Mouse (Mus musculus): ENCODE measurements around the gene Man1a.

Man1a gene

DNA sequence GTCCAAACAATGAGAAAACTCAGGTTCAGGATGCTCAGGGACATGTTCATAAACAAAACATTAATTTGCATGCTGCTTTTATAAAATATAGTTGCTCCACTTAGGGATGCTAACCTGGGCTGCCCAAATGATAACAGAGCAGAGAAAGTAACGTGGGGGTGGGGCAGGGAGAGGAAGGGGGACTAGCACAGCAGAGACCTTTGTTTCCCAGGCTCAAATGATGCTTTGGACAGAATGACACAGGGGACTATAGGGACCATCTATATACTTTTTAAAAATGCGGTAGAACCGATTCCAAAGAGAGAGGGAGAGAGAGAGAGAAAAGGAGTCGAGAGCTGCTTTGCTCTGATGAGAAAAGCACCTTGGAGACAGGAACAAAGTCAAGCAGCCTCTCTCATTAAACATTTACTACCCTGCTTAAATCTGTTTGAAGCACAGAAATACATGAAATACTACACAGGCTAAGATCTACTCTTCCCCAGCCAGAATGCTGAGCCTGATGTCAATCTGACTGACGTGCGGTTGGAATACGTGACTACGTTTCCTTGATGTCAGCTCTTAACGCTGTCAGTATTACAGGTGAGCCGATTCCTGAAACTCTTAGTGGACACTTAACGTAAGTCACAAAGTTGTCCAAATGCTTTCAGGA lies 63.1 kb downstream of the Man1a start:
- DNase-seq: no peak

DNA sequence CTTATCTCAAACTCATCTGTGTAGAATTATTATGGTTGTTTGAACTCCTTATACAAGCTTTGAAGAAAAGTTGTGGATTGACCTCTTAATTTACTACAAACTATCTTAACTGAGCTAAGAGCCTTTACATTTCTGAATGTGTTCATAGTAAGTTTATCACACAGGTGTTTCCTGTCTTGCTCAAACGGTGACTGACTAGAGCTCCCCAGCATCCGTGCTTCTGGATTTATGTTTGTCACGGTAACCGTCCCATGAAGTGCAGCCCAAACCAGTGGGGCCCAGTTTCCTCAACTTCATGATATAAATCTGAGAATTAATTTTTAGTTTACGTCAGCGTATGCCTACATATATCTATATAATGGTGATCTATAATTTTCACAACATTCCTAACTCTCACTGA lies 67.3 kb downstream of the Man1a start:
- no peak for DNase-seq

DNA sequence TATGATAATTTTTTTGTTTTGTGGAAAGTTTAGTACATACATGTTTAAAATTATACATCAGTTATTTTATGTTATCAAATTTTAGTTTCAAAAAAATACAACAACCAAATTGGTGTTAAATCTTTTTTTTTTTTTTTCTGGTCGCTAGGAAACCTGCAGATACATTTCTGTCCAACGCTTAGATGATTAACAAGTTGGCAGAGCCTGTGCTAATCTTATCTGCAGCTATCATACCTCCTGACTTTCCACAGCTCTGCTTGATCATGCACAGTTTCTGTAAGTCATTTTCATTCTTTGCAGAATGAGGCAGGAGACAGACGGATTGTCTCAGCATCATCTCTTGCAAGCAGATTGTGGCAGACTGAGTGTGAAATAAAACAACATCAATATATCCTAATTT lies 69.5 kb downstream of the Man1a start:
- DNase-seq: no peak

GRCm38 (mm10) chr10:54005847-54006246 lies 70.6 kb downstream of the Man1a start:
- peak; percentile 37 to 47 for DNase-seq

GRCm38 (mm10) chr10:54002936-54003335 lies 73.5 kb downstream of the Man1a start:
- no peak for DNase-seq

GRCm38 (mm10) chr10:53997301-53997700 lies 79.1 kb downstream of the Man1a start:
- DNase-seq: no peak

- DNase-seq: no peak
Observed at GRCm38 (mm10) chr10:53996216-53996615, 80.2 kb downstream of the Man1a start.

GRCm38 (mm10) chr10:53994591-53994990 lies 81.8 kb downstream of the Man1a start:
- no peak for DNase-seq

DNA sequence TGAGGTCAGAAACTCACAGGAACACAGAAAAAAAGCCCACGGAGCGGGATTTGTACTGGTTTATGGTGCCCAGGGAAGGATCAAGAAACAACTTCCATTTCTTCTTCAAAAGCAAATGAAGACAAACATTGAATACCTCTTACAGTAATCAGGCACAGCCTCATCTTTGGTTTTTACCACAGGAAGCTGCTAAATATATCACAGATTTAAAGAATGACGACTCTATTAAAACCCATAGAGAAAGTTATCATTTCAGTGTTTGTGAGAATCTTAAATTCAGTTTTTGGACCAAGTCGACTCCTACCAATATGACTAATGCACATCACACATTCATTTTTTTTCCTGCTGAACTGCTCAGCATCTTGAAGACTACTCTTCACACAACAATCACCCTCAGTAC lies 86.0 kb downstream of the Man1a start:
- no peak for DNase-seq

DNA sequence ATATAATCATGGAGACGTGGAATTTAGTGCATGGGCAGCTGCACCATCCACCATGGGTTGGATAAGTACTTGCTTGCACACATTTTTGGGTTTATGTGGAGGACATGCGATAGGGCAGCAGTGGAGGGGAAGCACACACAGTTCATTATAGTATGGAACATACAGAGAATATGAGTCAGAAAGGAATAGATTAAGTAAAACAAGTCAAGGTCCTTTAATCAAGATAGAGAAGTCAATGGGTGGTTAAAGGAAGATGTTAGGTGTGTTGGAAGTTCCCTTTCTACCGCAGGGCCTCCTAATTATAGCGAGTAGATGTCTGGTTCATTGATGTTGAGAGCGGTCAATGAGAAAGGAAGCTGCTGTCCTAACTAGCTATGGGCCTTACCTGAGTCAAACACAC lies 91.5 kb downstream of the Man1a start:
- DNase-seq: peak in 1 of 2 experiments; percentile 36

DNA sequence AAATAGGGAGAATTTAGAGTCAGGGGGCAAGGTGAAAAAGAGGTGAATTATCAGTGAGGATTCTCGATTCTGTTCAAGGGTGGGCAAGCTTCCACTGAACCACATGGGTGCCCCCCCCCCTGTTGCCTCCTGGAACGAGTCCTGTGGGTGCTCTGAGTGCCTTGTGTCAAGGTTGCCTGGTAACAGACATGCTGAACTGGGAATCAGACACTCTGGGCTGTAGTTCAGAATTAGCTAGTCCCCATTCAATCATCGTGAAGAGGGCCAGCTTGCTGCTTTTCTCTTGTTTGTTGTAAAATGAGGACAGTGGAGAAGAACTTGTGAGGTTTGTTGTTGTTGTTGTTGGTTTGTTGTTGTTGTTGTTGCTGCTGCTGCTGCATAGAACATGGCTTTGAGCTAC lies 92.3 kb downstream of the Man1a start:
- DNase-seq: no peak

- DNase-seq: no peak
Observed at GRCm38 (mm10) chr10:53978647-53979046, 97.8 kb downstream of the Man1a start.

DNA sequence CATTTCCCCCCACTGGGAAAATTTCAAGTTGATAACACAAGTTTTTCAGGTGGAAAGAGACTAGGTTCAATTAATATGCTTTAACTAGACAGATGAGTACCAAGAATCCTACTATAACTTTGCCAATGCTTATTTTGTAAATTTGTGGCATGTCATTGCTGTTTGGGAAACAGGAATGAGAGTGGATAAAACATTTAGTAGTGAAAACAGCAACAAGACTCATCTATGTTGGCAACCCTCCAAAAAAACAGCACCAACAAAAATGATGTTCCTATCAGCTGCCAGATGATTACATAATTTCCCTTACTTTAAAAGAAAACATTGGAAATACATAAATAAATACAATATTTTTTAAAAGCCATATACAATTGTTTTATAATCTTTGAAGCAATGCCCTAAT lies 102.2 kb downstream of the Man1a start:
- no peak for DNase-seq

- DNase-seq: no peak
Observed at GRCm38 (mm10) chr10:53959759-53960158, 116.7 kb downstream of the Man1a start.

- DNase-seq: no peak
Observed at GRCm38 (mm10) chr10:53941597-53941996, 134.8 kb downstream of the Man1a start.

DNA sequence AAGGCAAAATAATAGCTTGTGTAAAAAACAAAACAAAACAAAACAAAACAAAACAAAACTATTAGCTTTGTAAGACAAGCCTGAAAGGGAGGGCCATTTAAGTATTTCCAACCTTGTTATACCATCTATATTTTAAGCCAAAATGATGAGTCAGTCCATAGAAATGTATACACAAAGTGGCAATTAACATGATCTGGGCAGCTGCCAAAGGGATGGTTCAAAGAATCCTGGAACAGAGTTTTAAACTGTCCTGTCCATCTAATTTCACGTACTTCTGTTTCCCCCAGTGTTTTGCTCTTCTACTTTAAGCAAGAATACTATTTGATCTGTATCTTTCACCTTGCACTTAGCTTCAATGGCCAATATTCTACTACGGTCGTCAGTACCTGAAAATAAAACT lies 138.2 kb downstream of the Man1a start:
- DNase-seq: no peak

DNA sequence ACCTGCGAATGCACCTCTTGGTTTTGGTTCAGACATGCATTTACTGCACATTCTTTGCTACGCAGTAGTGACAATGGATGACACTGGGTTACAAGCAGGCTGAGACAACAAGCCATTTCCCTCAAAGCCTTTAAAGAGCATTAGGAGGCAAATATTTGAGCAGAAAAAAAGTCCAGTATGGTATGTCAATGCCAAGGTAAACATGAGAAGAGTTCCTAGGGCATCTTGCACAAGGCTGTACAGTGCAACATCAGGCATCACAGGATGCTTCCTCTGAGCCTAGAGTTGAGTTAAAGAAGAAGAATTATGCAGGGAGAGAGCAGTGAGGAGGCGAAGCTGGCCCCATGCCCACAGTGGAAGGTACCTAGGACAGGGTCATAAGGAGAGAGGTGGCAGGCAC lies 140.3 kb downstream of the Man1a start:
- DNase-seq: no peak

DNA sequence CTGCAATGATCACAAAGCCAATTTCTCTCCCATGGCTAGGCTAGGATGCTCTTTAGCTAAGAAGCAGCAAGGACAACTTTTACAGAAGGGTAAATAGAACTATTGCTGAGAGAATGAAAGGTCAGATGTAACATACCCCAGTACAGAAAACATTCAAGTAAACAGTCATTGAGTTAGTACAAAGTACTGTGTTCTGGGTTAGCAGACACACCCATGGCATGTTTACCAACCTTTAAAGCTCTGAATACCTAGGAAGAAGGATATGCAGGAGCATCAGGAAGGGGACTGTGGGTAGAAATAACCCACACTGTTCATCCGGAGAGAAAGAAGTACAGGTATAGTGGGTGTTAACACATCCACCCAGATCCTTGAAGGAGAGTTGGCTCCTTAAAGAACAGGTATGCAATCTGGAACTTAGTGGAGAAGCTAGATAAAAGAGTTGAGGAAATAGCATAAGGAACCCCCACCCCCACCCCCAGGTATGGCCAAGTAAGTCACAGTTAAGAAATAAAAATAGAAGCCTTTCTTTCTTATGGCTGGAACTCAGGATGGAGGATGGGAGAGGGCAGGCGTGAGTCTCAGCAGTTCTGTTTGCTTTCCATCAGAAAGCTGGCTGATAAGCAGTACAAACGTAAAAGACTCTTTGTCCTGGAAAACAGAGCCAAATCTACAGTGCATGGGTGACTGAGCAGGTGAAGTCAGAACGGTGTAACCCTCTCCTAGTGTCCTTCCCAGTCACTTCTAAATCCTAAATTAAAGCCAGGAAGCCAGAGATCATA lies 146.5 kb downstream of the Man1a start:
- no peak for DNase-seq

DNA sequence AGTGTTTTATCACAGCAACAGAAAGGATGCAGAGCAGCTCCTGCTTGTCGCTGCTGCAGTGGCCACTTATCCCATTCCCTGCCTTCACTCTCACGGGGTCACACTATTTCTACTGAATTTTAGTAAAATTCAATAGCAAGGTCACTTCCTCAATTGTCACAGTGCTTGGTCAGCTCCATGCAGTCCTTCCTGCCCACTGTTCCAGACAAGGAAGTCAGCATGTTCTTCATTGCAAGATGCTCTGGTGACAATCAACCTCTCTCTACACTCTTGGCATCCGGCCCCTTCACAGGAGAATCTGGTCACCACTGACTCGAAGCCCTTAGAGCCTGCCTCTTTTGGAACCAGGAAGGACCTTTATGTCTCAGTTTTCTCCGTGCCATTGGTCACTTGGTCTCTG lies 148.5 kb downstream of the Man1a start:
- no peak for DNase-seq

GRCm38 (mm10) chr10:53925456-53925855 lies 151.0 kb downstream of the Man1a start:
- no peak for DNase-seq

DNA sequence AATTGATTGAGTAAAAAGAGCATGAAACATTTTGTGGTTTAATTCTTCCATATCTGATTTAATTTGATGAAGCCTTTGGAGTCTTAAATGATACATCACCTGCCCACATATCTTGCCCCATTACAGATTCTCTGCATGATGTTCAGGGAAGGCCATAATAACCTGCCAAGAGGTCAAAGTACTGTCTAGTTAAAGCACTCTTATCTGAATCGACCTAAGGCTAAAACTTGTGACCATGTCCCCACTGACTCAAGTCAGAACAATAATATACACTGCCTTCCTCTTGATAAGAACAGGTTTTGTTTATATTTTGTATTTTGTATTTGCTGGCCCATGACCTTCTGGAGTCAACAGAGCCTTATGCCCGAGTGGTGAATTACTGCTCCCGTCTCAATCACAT lies 154.2 kb downstream of the Man1a start:
- DNase-seq: no peak

DNA sequence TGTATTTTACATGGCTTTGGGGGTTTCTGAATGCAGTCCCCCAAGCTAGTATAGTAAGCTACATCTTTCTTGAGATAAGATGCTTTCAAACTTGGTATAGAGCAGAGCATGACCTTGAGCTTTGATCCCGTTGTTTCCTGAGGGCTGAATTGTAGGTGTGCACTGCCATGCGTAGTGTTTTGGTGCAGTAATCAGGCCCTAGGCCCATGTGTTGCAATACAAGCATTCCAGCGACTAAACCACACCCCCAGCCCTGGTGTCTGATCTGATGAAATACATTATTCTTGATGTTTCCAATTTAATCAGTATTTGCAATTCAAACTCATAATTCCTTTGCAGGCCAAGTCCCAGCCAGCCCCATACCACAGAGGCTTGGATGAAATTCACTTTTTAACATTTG lies 158.9 kb downstream of the Man1a start:
- DNase-seq: no peak

- DNase-seq: no peak
Observed at GRCm38 (mm10) chr10:53915719-53916118, 160.7 kb downstream of the Man1a start.

DNA sequence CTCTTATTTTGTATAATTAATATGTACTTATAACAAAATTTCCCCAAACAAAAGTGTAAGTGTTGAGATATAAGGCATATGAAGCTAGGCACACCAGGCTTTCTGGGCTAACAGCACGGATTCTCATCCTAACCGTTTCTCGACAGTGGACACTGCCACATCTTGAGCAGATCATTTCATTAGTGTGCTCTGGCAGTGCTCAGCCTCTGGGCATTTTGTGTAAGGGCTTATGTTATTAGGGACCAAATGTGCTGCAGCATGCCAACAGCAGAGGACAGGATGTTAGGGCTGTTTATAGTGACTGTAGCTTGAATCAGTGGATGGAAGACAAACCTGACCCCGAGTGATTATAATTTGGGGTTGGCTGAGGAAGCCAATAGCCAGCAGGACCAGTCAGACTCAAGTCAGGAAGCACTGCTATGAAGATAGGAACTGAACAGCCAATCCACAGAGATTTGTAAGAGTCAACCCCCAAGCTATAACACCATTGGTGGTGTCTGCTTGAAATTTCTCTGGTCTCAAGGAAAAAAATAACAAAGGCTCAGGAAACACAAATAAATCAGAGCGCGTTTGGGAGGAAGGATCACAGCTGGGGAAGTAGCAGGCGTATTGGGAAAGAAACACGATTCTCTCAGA lies 161.3 kb downstream of the Man1a start:
- no peak for DNase-seq

All from B cell, adult 2 months (primary cell).